Mouse (Mus musculus) myocyte (in vitro differentiated cells): Measurements from ENCODE around the gene Rin3.

Experiments used
- CEBPB ChIP-seq: IDR thresholded peaks from 2 replicates; pipeline ENCODE4 v1.6.1; 2011; ENCODE audit warnings: mild to moderate bottlenecking, moderate library complexity; ENCODE audit not compliant: poor library complexity, insufficient read depth, severe bottlenecking
- E2F4 ChIP-seq: IDR thresholded peaks from one replicate; pipeline ENCODE4 v1.6.1; 2011; ENCODE audit warnings: mild to moderate bottlenecking, control low read depth, moderate library complexity; ENCODE audit not compliant: insufficient read depth
- MAX ChIP-seq: IDR thresholded peaks from one replicate; pipeline ENCODE4 v1.6.1; 2011; ENCODE audit warnings: low read depth, mild to moderate bottlenecking, control low read depth
- MYOD1 ChIP-seq, 3 experiments: IDR thresholded peaks; one replicate each; pipeline ENCODE4 v1.6.1; 2011; ENCODE audit warnings: control low read depth in 2 of 3, low read depth in 2 of 3, mild to moderate bottlenecking in 2 of 3, moderate library complexity in 1 of 3; ENCODE audit not compliant: insufficient read length in 2 of 3, control insufficient read depth in 1 of 3
- MYOG ChIP-seq, 3 experiments: IDR thresholded peaks; one replicate each; pipeline ENCODE4 v1.6.1; 2011; ENCODE audit warnings: control low read depth in 2 of 3, low read depth in 2 of 3, mild to moderate bottlenecking in 2 of 3; ENCODE audit not compliant: insufficient read length in 2 of 3, control insufficient read depth in 1 of 3, insufficient read depth in 1 of 3
- POLR2A ChIP-seq: IDR thresholded peaks from one replicate; pipeline ENCODE4 v1.6.1; 2011; ENCODE audit warnings: low read depth, mild to moderate bottlenecking, control low read depth, moderate library complexity; ENCODE audit not compliant: insufficient read length
- POLR2AphosphoS2 ChIP-seq: IDR thresholded peaks from one replicate; pipeline ENCODE4 v1.6.1; 2011; ENCODE audit warnings: low read depth, control low read depth; ENCODE audit not compliant: insufficient read length
- SRF ChIP-seq: IDR thresholded peaks from one replicate; pipeline ENCODE4 v1.6.1; 2011; ENCODE audit warnings: low read depth; ENCODE audit not compliant: control insufficient read depth, insufficient read length
- TCF12 ChIP-seq: IDR thresholded peaks from one replicate; pipeline ENCODE4 v1.6.1; 2011; ENCODE audit warnings: mild to moderate bottlenecking, control low read depth; ENCODE audit not compliant: poor library complexity, insufficient read depth, severe bottlenecking
- USF1 ChIP-seq: IDR thresholded peaks from one replicate; pipeline ENCODE4 v1.6.1; 2011; ENCODE audit warnings: low read depth, mild to moderate bottlenecking, control low read depth, moderate library complexity

- no peak for TF ChIP-seq CEBPB
- peak; percentile 49 for TF ChIP-seq POLR2A
- TF ChIP-seq TCF12 = no peak
- no peak for TF ChIP-seq MYOG (IDR thresholded peaks at IDR 0.05; ENCODE audit: control insufficient read depth in 1 of 3, insufficient read depth in 1 of 3, insufficient read length in 2 of 3, low read depth in 2 of 3)
- TF ChIP-seq E2F4 = no peak
- TF ChIP-seq POLR2AphosphoS2 = no peak
- no peak for TF ChIP-seq USF1
- TF ChIP-seq MAX = no peak
- TF ChIP-seq MYOD1 (IDR thresholded peaks at IDR 0.05; ENCODE audit: control insufficient read depth in 1 of 3, insufficient read length in 2 of 3, low read depth in 2 of 3) = no peak
- TF ChIP-seq SRF = no peak
Measured at GRCm38 (mm10) chr12:102283483-102284266, 827 bp downstream of the Rin3 start.
